Mouse (Mus musculus): ENCODE results near the gene Ccdc117. TPM values are rescaled to one million over a fixed set of nuclear protein-coding genes. Genes with fewer than 3 reads are reported as not detected.

The Ccdc117 gene
- polyA plus RNA-seq, 1 experiment from 2014 or later: 6.0 TPM

GRCm38 (mm10) chr11:5510099-5510391 lies 31.9 kb downstream of the Ccdc117 start:
- DNase-seq (no peak), ATAC-seq (0 out of 2 replicates have a peak, but pooled peaks have one; percentile 5)
- TF ChIP-seq CTCF (IDR thresholded peaks at IDR 0.05; ENCODE audit: low read depth) (no peak), EP300 (IDR thresholded peaks at IDR 0.05; ENCODE audit: low read depth) (no peak)
- no peak overlapping the region for H3K9ac ChIP-seq (replicated peaks)
- no peak overlapping the region for H3K4me2 ChIP-seq (ENCODE audit: low read depth, low read length)
- peak overlapping the region; percentile 79 for H3K27ac ChIP-seq (ENCODE audit: low read depth)
- 55% methylated on average over 5 of the region's 5 CpGs for WGBS (ENCODE audit: insufficient replicate concordance)
- no peaks in the 10 kb centered on the region for H3K27me3 ChIP-seq (ENCODE audit: insufficient read depth, low read length)
- no peaks in the 10 kb centered on the region for H3K9me3 ChIP-seq (ENCODE audit: low read length)
- H3K4me3 ChIP-seq (ENCODE audit: low read depth, low read length): no peak overlapping the region
- H3K4me1 ChIP-seq (ENCODE audit: insufficient read depth): peaks cover 40% of the 10 kb centered on the region
- no peaks in the 10 kb centered on the region for H3K36me3 ChIP-seq (replicated peaks; ENCODE audit: insufficient read depth, low read length)

- no peaks in the 10 kb centered on the region for H3K36me3 ChIP-seq (replicated peaks; ENCODE audit: insufficient read depth, low read length)
- H3K9me3 ChIP-seq (ENCODE audit: low read length): no peaks in the 10 kb centered on the region
- no peak overlapping the region for H3K9ac ChIP-seq (replicated peaks)
- peak; percentile 45 for DNase-seq
- H3K4me3 ChIP-seq (ENCODE audit: low read depth, low read length): no peak overlapping the region
- peak; percentile 82 for ATAC-seq
- H3K27me3 ChIP-seq (ENCODE audit: insufficient read depth, low read length): no peaks in the 10 kb centered on the region
- no peak overlapping the region for H3K4me2 ChIP-seq (ENCODE audit: low read depth, low read length)
- 56% methylated on average over 8 of the region's 8 CpGs for WGBS (ENCODE audit: insufficient replicate concordance)
- TF ChIP-seq CTCF (IDR thresholded peaks at IDR 0.05; ENCODE audit: low read depth) (no peak), EP300 (IDR thresholded peaks at IDR 0.05; ENCODE audit: low read depth) (no peak)
- H3K27ac ChIP-seq (ENCODE audit: low read depth): peak overlapping the region; percentile 79
- peaks cover 40% of the 10 kb centered on the region for H3K4me1 ChIP-seq (ENCODE audit: insufficient read depth)
Observed at GRCm38 (mm10) chr11:5509215-5510098, 32.5 kb downstream of the Ccdc117 start.

GRCm38 (mm10) chr11:5505856-5506575 lies 36.0 kb downstream of the Ccdc117 start:
- peak; percentile 59 for DNase-seq
- H3K9ac ChIP-seq (replicated peaks): peak overlapping the region; percentile 44; the same call in 1 of the 2 replicates
- no peaks in the 10 kb centered on the region for H3K9me3 ChIP-seq (ENCODE audit: low read length)
- H3K4me2 ChIP-seq (ENCODE audit: low read depth, low read length): peak overlapping the region; percentile 70
- peak overlapping the region; percentile 28 for H3K4me3 ChIP-seq (ENCODE audit: low read depth, low read length)
- no peaks in the 10 kb centered on the region for H3K36me3 ChIP-seq (replicated peaks; ENCODE audit: insufficient read depth, low read length)
- peak; percentile 57 for ATAC-seq
- peaks cover 49% of the 10 kb centered on the region for H3K4me1 ChIP-seq (ENCODE audit: insufficient read depth)
- TF ChIP-seq CTCF (IDR thresholded peaks at IDR 0.05; ENCODE audit: low read depth) (no peak), EP300 (IDR thresholded peaks at IDR 0.05; ENCODE audit: low read depth) (peak; percentile 82)
- peak overlapping the region; percentile 79 for H3K27ac ChIP-seq (ENCODE audit: low read depth)
- 8% methylated on average over 18 of the region's 18 CpGs for WGBS (ENCODE audit: insufficient replicate concordance)
- no peaks in the 10 kb centered on the region for H3K27me3 ChIP-seq (ENCODE audit: insufficient read depth, low read length)

GRCm38 (mm10) chr11:5502351-5503051 lies 39.5 kb downstream of the Ccdc117 start:
- DNase-seq (peak; percentile 73), ATAC-seq (peak; percentile 69)
- 59% methylated on average over 10 of the region's 10 CpGs for WGBS (ENCODE audit: insufficient replicate concordance)
- H3K4me3 ChIP-seq (ENCODE audit: low read depth, low read length): no peak overlapping the region
- no peaks in the 10 kb centered on the region for H3K36me3 ChIP-seq (replicated peaks; ENCODE audit: insufficient read depth, low read length)
- no peaks in the 10 kb centered on the region for H3K27me3 ChIP-seq (ENCODE audit: insufficient read depth, low read length)
- H3K4me2 ChIP-seq (ENCODE audit: low read depth, low read length): peak overlapping the region; percentile 44
- TF ChIP-seq CTCF (IDR thresholded peaks at IDR 0.05; ENCODE audit: low read depth) (no peak), EP300 (IDR thresholded peaks at IDR 0.05; ENCODE audit: low read depth) (peak; percentile 75)
- peaks cover 48% of the 10 kb centered on the region for H3K4me1 ChIP-seq (ENCODE audit: insufficient read depth)
- 0 out of 2 replicates have a peak overlapping the region, but pooled peaks have one; percentile 8 for H3K9ac ChIP-seq (replicated peaks)
- peak overlapping the region; percentile 81 for H3K27ac ChIP-seq (ENCODE audit: low read depth)
- no peaks in the 10 kb centered on the region for H3K9me3 ChIP-seq (ENCODE audit: low read length)

- no peak for ATAC-seq
- 71% methylated on average over 13 of the region's 13 CpGs for WGBS (ENCODE audit: insufficient replicate concordance)
- no peak overlapping the region for H3K4me2 ChIP-seq (ENCODE audit: low read depth, low read length)
- no peak for DNase-seq
- no peak overlapping the region for H3K4me3 ChIP-seq (ENCODE audit: low read depth, low read length)
- TF ChIP-seq EP300 (IDR thresholded peaks at IDR 0.05; ENCODE audit: low read depth) (no peak), CTCF (IDR thresholded peaks at IDR 0.05; ENCODE audit: low read depth) (no peak)
- no peaks in the 10 kb centered on the region for H3K27me3 ChIP-seq (ENCODE audit: insufficient read depth, low read length)
- H3K36me3 ChIP-seq (replicated peaks; ENCODE audit: insufficient read depth, low read length): no peaks in the 10 kb centered on the region
- no peaks in the 10 kb centered on the region for H3K9me3 ChIP-seq (ENCODE audit: low read length)
- H3K9ac ChIP-seq (replicated peaks): no peak overlapping the region
- peak overlapping the region; percentile 81 for H3K27ac ChIP-seq (ENCODE audit: low read depth)
- H3K4me1 ChIP-seq (ENCODE audit: insufficient read depth): peaks cover 46% of the 10 kb centered on the region
Observed at GRCm38 (mm10) chr11:5500903-5501741, 40.9 kb downstream of the Ccdc117 start.
